Mouse (Mus musculus) G1E (cell line): ENCODE data around the gene Prr7. TPM values are rescaled to one million over a fixed set of nuclear protein-coding genes. Genes with fewer than 3 reads are reported as not detected.

Experiments used
- ATAC-seq: 2 replicates; pipeline ENCODE4 v1.8.0; 2016; ENCODE audit warnings: mild to moderate bottlenecking; ENCODE audit not compliant: insufficient number of reproducible peaks, poor library complexity, low FRiP score, severe bottlenecking; ENCODE audit errors: extremely low read depth
- DNase-seq: peaks from one replicate; pipeline ENCODE4 v3.0.0; 2012; ENCODE audit warnings: low spot score
- H3K27me3 ChIP-seq: 2 replicates; pipeline ENCODE4 v1.6.1; 2012; ENCODE audit warnings: mild to moderate bottlenecking, low read length, inconsistent platforms; ENCODE audit not compliant: insufficient read depth
- H3K36me3 ChIP-seq: replicated peaks from 2 replicates; pipeline ENCODE3; 2012; ENCODE audit warnings: mild to moderate bottlenecking, inconsistent platforms
- H3K4me1 ChIP-seq: 2 replicates; pipeline ENCODE4 v1.6.1; 2012; ENCODE audit warnings: low read depth, low read length, inconsistent platforms, mixed read lengths; ENCODE audit not compliant: insufficient read depth
- H3K4me3 ChIP-seq: 2 replicates; pipeline ENCODE4 v1.5.1; 2012; ENCODE audit warnings: low read depth, mild to moderate bottlenecking, inconsistent platforms, low read length, moderate library complexity, mixed read lengths
- H3K9me3 ChIP-seq: replicated peaks from 2 replicates; pipeline ENCODE4 v1.6.1; 2012; ENCODE audit warnings: inconsistent platforms
- CTCF ChIP-seq: IDR thresholded peaks from 2 replicates; pipeline ENCODE4 v1.5.1; 2012; ENCODE audit warnings: low read depth, low read length, inconsistent platforms, mixed read lengths
- GATA1 ChIP-seq: IDR thresholded peaks from 2 replicates; pipeline ENCODE4 v1.6.1; 2012; ENCODE audit warnings: borderline replicate concordance, low read length, inconsistent platforms, mixed read lengths
- GATA2 ChIP-seq: IDR thresholded peaks from 2 replicates; pipeline ENCODE4 v1.6.1; 2012; ENCODE audit warnings: low read depth, low read length, inconsistent platforms, borderline replicate concordance
- POLR2AphosphoS5 ChIP-seq: IDR thresholded peaks from 2 replicates; pipeline ENCODE4 v1.6.1; 2012; ENCODE audit warnings: low read depth, low read length, inconsistent platforms; ENCODE audit not compliant: insufficient replicate concordance
- TAL1 ChIP-seq: conservative IDR thresholded peaks from 2 replicates; pipeline ENCODE4 v1.6.1; 2012; ENCODE audit warnings: low read depth, low read length, inconsistent platforms, mixed read lengths
- polyA plus RNA-seq: library from polyadenylated mRNA; stranded (reverse); fragments of >175 nt; gene quantifications from 2 replicates; pipeline ENCODE4 v1.2.3, GENCODE M21; 2012
- total RNA-seq, 2 experiments: library from RNA; stranded (forward) in 1 of 2; stranded (reverse) in 1 of 2; fragments of 200-1000 nt in 1 of 2; fragments of >200 nt in 1 of 2; fragmentation: Nextera tagmentation in 1 of 2; gene quantifications; 2 replicates each; pipeline ENCODE4 v1.2.3; 2014 to 2017

Prr7 gene
- total and polyA plus RNA-seq, 3 experiments: 0.44 to 1.6 TPM; not detected in 1

GRCm38 (mm10) chr13:55471156-55471818 lies 7.2 kb downstream of the Prr7 start:
- ATAC-seq (no peak), DNase-seq (peak; percentile 90)
- Histone ChIP-seq H3K4me3 (peak overlapping the region; percentile 71), H3K9me3 (peaks cover 8% of the 10 kb centered on the region), H3K4me1 (peaks cover 23% of the 10 kb centered on the region), H3K27me3 (peaks cover 68% of the 10 kb centered on the region), H3K36me3 (peaks cover 2% of the 10 kb centered on the region)
- TF ChIP-seq GATA2 (no peak), TAL1 (no peak), CTCF (peak; percentile 51; the same call in 1 of the 2 replicates)

- TF ChIP-seq GATA2 (no peak), GATA1 (no peak), POLR2AphosphoS5 (no peak), TAL1 (no peak), CTCF (no peak)
- H3K4me1 ChIP-seq: peaks cover 23% of the 10 kb centered on the region
- ATAC-seq: no peak
- no peak for DNase-seq
- H3K36me3 ChIP-seq: peaks cover 2% of the 10 kb centered on the region
- peak overlapping the region; percentile 71 for H3K4me3 ChIP-seq
- peaks cover 72% of the 10 kb centered on the region for H3K27me3 ChIP-seq
- H3K9me3 ChIP-seq: peaks cover 8% of the 10 kb centered on the region
Measured at GRCm38 (mm10) chr13:55471819-55472131, 7.7 kb downstream of the Prr7 start.

GRCm38 (mm10) chr13:55472132-55473022 lies 8.3 kb downstream of the Prr7 start:
- Histone ChIP-seq H3K36me3 (peaks cover 1% of the 10 kb centered on the region), H3K9me3 (peaks cover 8% of the 10 kb centered on the region), H3K4me1 (peaks cover 23% of the 10 kb centered on the region), H3K27me3 (peaks cover 78% of the 10 kb centered on the region), H3K4me3 (peak overlapping the region; percentile 71)
- DNase-seq: no peak
- no peak for ATAC-seq
- TF ChIP-seq POLR2AphosphoS5 (no peak), TAL1 (no peak), GATA2 (no peak), GATA1 (no peak), CTCF (no peak)

- ATAC-seq (no peak), DNase-seq (no peak)
- no peak for TF ChIP-seq GATA1
- TF ChIP-seq GATA2: no peak
- no peak for TF ChIP-seq CTCF
- no peak for TF ChIP-seq POLR2AphosphoS5
- TF ChIP-seq TAL1: no peak
- Histone ChIP-seq H3K4me1 (peaks cover 23% of the 10 kb centered on the region), H3K36me3 (no peaks in the 10 kb centered on the region), H3K27me3 (peaks cover 83% of the 10 kb centered on the region), H3K4me3 (no peak overlapping the region; the same call in 1 of the 2 replicates), H3K9me3 (peaks cover 8% of the 10 kb centered on the region)
Measured at GRCm38 (mm10) chr13:55473076-55473831, 9.2 kb downstream of the Prr7 start.

- ATAC-seq (no peak), DNase-seq (no peak)
- TF ChIP-seq CTCF (no peak), POLR2AphosphoS5 (no peak), GATA2 (no peak), TAL1 (no peak), GATA1 (no peak)
- Histone ChIP-seq H3K27me3 (peaks cover 88% of the 10 kb centered on the region), H3K4me3 (no peak overlapping the region), H3K36me3 (no peaks in the 10 kb centered on the region), H3K9me3 (peaks cover 8% of the 10 kb centered on the region), H3K4me1 (peaks cover 23% of the 10 kb centered on the region)
Measured at GRCm38 (mm10) chr13:55473961-55474360, 9.9 kb downstream of the Prr7 start.

- no peak for ATAC-seq
- no peaks in the 10 kb centered on the region for H3K36me3 ChIP-seq
- TF ChIP-seq POLR2AphosphoS5: no peak
- no peak for TF ChIP-seq CTCF
- no peak for TF ChIP-seq TAL1
- TF ChIP-seq GATA2: no peak
- no peak for TF ChIP-seq GATA1
- H3K9me3 ChIP-seq: peaks cover 8% of the 10 kb centered on the region
- no peak overlapping the region for H3K4me3 ChIP-seq
- H3K27me3 ChIP-seq: peaks cover 88% of the 10 kb centered on the region
- peaks cover 23% of the 10 kb centered on the region for H3K4me1 ChIP-seq
- DNase-seq: no peak
Measured at GRCm38 (mm10) chr13:55474621-55475069, 10.6 kb downstream of the Prr7 start.
